Mouse (Mus musculus) ZHBTc4 (cell line): ENCODE measurements around the gene Barhl2.

ENCODE experiments used
- DNase-seq: peaks from one replicate; pipeline ENCODE4 v3.0.0-alpha.2; 2011; ENCODE audit warnings: low read depth, low spot score

Gene Barhl2

GRCm38 (mm10) chr5:106457986-106458476 is at the start of gene Barhl2:
TSS of gene Barhl2 (minus strand) at chr5:106458166.
- DNase-seq: peak; percentile 46

- DNase-seq: no peak
Observed at GRCm38 (mm10) chr5:106506061-106506460, 48.1 kb upstream of the Barhl2 start.

GRCm38 (mm10) chr5:106502684-106503545 is 44.9 kb upstream of the Barhl2 start:
- DNase-seq: no peak

GRCm38 (mm10) chr5:106502271-106502670 is 44.3 kb upstream of the Barhl2 start:
- no peak for DNase-seq

- no peak for DNase-seq
Observed at GRCm38 (mm10) chr5:106491771-106492170, 33.8 kb upstream of the Barhl2 start.

GRCm38 (mm10) chr5:106472105-106472500 is 14.1 kb upstream of the Barhl2 start:
- DNase-seq: no peak

- DNase-seq: no peak
Observed at GRCm38 (mm10) chr5:106471235-106472104, 13.5 kb upstream of the Barhl2 start.

- no peak for DNase-seq
Observed at GRCm38 (mm10) chr5:106465129-106465790, 7.3 kb upstream of the Barhl2 start.

GRCm38 (mm10) chr5:106464336-106465128 is 6.6 kb upstream of the Barhl2 start:
- no peak for DNase-seq

- DNase-seq: peak; percentile 63
Observed at GRCm38 (mm10) chr5:106463661-106464191, 5.8 kb upstream of the Barhl2 start.

- peak; percentile 74 for DNase-seq
Observed at GRCm38 (mm10) chr5:106461913-106462312, 3.9 kb upstream of the Barhl2 start.

GRCm38 (mm10) chr5:106461431-106461830 is 3.5 kb upstream of the Barhl2 start:
- DNase-seq: no peak

- DNase-seq: no peak
Observed at GRCm38 (mm10) chr5:106460535-106460934, 2.6 kb upstream of the Barhl2 start.

- peak; percentile 47 for DNase-seq
Observed at GRCm38 (mm10) chr5:106460001-106460511, 2.1 kb upstream of the Barhl2 start.

- DNase-seq: peak; percentile 73
Observed at GRCm38 (mm10) chr5:106459120-106459641, 1.2 kb upstream of the Barhl2 start.

- DNase-seq: peak; percentile 70
Observed at GRCm38 (mm10) chr5:106458477-106459119, 632 bp upstream of the Barhl2 start.

GRCm38 (mm10) chr5:106457111-106457925 is 648 bp downstream of the Barhl2 start:
- DNase-seq: peak; percentile 55

GRCm38 (mm10) chr5:106455984-106456383 is 2.0 kb downstream of the Barhl2 start:
- DNase-seq: no peak
